Mouse (Mus musculus) urinary bladder, postnatal 14 days (tissue): Measurements from ENCODE around the gene Dmtf1.

Source experiments
- DNase-seq: peaks from one replicate; pipeline ENCODE4 v3.0.0; 2021; ENCODE audit warnings: low spot score

Gene Dmtf1

DNA sequence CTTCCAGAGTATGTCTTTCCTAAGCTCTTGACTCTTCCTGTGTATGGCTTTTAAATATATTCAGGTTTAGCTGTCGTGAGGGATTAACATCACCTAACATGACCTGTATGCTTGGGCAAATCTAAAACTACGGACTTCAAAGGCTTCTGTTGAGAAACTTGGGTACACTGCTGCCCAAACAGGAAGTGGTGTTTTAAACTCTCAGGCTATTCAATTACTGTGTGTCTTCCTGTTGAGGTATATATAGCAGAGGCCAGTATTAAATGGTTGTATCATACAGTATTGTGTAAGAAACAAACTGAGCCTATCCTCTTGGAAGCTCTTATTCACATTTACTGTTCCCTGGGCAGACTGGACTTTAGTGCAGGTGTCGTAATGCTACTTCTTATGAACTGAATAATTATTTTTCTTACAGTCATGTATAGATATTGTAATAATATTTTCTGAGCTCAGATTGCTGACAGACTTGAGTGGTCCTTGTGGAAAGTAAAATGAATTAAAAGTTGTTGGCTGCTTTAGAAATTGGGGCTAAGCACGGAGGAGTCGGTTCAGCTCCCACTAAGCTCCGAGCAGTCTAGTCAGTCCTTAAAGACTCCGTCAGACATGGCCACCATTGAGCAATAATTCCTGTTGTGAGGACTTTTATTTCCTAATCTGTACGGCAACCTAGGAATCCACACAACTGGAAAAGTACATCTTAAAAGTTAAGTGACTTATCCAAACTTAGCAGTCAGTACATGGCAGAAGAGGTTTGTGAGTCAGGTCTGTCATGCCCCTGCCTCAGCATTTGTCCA is 54.1 kb downstream of the Dmtf1 start:
- DNase-seq, result no peak

GRCm38 (mm10) chr5:9106806-9107205 is 54.8 kb downstream of the Dmtf1 start:
- DNase-seq, result no peak

DNA sequence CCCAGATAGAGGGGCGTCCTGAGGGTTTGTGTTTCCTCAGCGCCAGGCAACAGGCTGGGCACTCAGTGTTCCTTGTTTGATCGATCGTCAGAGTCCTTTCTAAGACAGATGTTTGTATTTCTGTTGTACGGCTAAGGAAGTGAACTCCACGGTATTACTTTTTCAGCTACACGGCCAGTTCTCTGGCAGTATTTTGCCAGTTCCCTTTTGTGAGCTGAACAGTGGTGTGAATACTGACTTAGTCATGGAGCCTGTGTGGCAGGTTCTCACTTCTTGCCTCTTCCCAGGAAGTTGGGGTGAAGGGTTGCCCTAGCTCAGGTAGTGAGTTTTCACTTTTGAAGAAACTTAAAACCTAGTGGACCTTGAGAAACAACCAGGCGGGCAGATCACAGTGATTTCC is 57.6 kb downstream of the Dmtf1 start:
- no peak for DNase-seq

DNA sequence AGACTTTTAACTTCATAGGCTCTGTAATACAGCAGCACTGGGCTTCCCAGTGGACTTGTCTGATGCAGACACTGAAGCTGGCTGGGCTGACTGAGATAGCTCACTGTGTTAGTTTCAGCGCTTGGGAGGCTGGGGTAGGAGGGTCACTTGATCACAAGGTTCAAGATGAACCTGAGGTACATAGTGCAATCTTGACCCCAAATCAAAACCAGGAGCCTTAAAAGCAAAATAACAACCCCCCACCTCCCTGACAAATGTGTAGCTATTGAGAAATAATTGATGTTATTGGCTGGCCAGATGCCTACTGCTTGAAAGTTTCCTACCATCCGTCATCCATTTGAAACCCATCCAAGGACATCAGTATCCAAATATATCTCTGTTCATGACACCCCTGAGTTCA is 58.9 kb downstream of the Dmtf1 start:
- no peak for DNase-seq

DNA sequence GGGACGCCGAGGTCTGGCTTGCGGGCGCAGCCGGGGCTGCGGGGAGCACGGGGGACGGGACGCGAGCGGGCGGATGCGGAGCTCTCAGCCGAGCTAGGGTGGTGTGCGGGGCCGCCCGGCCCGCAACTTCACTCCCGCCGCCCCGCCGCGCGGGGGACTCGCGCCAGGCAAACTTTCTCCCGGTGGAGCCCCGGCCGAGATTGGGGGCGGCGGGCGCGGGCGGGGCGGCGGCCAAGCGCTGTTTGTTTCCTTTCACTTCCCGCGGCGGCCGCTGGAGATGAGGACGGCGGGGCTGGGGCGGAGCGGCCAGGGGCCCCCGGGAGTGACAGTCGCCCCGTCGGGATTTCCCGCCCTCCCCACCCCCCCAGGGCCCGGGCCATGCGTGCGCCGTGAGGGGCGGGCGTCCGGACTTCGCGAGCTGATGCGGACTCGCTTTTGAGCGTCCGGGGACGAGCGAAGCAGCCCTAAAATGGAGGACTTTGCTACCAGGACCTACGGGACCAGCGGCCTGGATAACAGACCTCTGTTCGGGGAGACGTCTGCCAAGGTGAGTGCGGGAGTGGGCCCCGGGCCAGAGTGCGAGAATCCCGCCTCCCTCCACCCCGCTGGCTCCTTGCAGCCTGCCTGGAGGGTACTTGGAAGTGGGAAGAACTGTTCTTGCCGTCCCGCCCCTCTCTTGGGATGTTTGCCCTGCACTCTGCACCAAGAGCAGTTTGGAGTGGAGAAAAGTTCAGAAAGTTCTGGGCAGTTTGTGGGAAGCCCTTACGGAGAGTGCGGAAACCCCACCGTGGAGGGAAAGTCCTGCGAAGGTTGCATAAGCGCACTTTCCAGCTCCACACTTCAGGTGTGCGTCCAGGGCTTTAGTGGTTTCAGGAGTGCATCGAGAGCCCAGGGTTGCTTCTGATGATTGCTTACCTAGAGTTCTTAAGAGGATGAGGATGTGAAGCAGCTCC is 60.5 kb downstream of the Dmtf1 start:
- peak; percentile 51 for DNase-seq

DNA sequence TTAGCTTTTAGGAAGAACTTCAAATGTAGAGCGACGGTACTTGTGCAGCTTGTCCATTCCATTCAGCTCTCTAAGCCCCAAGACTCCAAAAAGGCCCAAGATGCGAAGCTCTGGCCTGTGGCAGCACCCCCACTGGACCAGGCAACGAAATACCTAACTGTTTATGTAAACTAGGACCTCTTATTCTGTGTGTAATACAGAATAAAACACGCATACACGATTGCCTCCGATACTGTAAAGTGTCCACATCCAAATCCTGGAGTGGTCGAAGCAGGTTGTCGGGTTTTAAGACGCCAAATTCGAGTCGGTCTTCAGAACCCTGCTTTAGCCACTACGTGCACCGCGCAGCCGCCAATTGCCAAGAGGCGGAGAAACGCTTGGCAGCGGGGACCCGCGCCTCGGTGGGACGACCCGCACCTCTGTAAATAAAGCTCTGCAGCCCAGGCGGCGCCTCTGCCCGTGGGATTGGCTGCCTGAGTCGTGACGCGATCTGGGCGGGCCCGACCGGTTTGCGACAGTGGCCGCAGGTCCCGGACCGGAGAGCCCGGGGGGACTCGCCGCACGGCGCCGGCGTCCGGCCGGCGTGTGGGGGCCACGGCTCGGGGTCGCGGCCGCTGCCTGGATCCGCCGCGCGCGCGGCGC is 61.2 kb downstream of the Dmtf1 start, which contains the start of gene Tmem243:
TSS of gene Tmem243 (plus strand) at position 462 of the 642 bp plus-strand sequence.
- peak; percentile 88 for DNase-seq

DNA sequence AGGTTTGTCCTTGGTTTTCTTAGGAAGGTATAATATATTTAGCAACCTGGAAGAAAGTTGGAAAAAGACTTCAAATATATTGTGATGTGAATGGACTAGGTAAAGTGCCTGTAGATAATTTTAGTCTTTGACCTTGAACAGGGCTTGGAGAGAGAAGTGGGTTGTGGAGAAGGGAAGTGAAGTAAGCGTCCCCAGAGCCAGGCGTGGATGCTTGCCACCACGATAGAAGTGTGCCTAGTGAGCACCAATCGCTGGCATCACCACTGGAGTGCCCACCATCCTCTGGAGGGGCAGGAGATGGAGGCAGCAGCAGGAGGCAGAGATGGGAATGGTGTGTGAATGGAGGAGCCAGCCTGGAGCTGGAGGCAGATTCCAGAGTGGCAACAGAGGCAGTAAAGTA is 68.1 kb downstream of the Dmtf1 start:
- no peak for DNase-seq

GRCm38 (mm10) chr5:9092716-9093115 is 68.9 kb downstream of the Dmtf1 start:
- DNase-seq, result no peak

DNA sequence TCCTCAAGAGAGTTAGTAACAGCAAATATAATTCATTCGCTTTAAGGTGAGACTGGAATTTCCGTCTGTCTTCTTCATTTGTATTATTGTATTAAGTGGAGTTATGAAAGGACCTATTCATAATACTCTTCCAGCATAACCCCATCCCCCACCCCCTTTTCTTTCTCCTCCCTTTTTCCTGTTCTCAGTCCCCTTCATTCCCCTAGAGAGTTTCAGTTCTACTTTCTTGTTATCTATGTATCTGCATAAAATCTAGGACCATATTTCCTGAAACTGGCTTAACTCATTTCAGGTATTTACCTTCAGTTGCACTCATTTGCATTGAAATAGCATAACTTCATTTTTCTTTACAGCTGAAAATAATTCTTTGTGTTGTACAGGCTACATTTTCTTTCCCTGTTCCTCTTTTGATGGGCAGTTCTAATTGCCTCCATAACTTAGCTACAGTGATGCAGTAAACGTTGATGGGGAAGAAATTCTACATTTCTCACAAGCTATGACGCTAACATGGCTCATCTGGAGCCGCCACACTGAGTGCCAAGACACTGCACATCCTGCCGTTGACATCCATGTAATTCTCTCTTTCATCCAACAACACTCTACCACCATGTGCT is 71.0 kb downstream of the Dmtf1 start:
- DNase-seq, result no peak

- DNase-seq, result no peak
These were observed 74.5 kb downstream of the Dmtf1 start for GRCm38 (mm10) chr5:9086924-9087719.

GRCm38 (mm10) chr5:9079773-9080501 is 81.6 kb downstream of the Dmtf1 start:
- no peak for DNase-seq

DNA sequence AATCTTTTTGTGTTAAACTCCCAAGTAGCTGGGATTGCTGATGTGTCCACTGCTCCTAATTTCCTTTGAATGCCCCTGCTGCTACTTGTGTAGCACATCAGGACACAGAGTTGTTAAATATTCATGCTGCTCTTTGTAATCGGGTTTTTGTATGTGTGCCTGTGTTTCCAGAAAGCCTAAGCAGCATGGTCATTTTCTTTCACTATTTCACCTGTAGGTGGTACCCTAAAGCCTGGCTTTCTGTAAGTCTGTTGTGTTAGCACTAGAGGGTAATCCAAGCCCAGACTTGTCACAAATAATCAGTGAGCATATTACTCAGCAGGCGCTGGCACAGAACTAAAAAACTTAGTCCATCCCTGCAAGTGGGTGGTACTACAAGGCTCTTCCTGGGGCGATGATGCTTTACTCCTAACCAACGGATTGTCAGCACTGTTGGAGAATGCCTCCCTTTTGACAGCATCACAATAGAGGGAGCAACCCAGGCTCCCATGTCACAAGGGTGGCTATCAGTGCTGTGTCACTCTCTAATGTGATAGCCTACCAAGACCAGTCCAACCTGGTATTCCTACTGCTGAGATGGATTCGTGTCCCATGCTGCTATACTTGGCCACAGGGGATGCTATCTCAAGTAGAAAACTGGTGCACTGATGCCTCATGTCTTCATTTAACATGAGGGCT is 88.3 kb downstream of the Dmtf1 start:
- DNase-seq, result peak; percentile 13

GRCm38 (mm10) chr5:9071360-9071759 is 90.2 kb downstream of the Dmtf1 start:
- DNase-seq, result no peak

DNA sequence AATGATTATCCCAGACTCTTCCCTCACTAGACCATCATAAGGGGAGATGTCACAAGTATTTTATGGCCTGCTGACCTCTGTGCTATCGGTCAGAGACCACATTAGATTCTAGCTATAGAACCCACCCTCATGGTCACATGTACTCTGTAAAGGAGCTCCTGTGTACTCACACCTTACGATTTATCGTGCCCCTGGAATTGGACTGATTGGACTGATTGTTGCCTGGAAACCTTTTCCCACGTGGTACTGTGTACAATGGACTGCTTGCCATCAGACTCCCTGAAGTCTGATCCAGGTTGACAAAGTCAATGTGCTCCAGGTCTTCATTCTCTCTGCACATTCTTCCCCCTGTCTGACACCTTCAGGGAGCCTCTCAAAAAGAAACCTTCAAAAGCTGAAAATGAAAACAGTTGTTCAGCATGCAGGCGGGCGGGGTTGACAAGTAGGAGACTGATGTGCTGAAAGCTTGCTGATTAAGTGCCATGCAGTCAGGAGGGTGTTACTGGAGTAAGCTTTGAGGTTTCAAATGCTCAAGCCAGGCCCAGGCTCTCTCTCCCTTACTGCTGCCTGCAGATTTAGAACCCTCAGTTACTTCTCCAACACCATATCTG is 91.9 kb downstream of the Dmtf1 start:
- no peak for DNase-seq

- peak; percentile 70 for DNase-seq
These were observed 92.7 kb downstream of the Dmtf1 start for GRCm38 (mm10) chr5:9068886-9069285.
